Mouse (Mus musculus): ENCODE data around the gene Pdlim1. TPM values are rescaled to one million over a fixed set of nuclear protein-coding genes. Genes with fewer than 3 reads are reported as not detected.

Pdlim1 gene
- polyA plus RNA-seq, 1 experiment from 2014 or later: 76.7 TPM

GRCm38 (mm10) chr19:40306631-40307030, 35.0 kb upstream of the Pdlim1 start:
- Histone ChIP-seq H3K4me3 (ENCODE audit: low read depth, low read length) (no peak overlapping the region), H3K9me3 (ENCODE audit: control insufficient read depth, low read length) (no peaks in the 10 kb centered on the region), H3K4me2 (no peak overlapping the region), H3K4me1 (ENCODE audit: control insufficient read depth, insufficient read depth, low read length) (no peaks in the 10 kb centered on the region), H3K36me3 (ENCODE audit: control insufficient read depth, insufficient read depth, low read length) (no peaks in the 10 kb centered on the region), H3K9ac (ENCODE audit: low read length) (no peak overlapping the region), H3K27ac (ENCODE audit: low read depth, low read length) (no peak overlapping the region), H3K27me3 (ENCODE audit: control insufficient read depth, insufficient read depth, low read length) (no peaks in the 10 kb centered on the region)
- ATAC-seq (ENCODE audit: low FRiP score) (no peak), DNase-seq (ENCODE audit: low spot score, missing footprints) (no peak)
- 51% methylated on average over 2 of the region's 2 CpGs for WGBS

- WGBS: 85% methylated on average over 7 of the region's 7 CpGs
- Histone ChIP-seq H3K4me3 (ENCODE audit: low read depth, low read length) (no peak overlapping the region), H3K27ac (ENCODE audit: low read depth, low read length) (no peak overlapping the region), H3K9ac (ENCODE audit: low read length) (no peak overlapping the region), H3K36me3 (ENCODE audit: control insufficient read depth, insufficient read depth, low read length) (no peaks in the 10 kb centered on the region), H3K9me3 (ENCODE audit: control insufficient read depth, low read length) (no peaks in the 10 kb centered on the region), H3K4me1 (ENCODE audit: control insufficient read depth, insufficient read depth, low read length) (no peaks in the 10 kb centered on the region), H3K27me3 (ENCODE audit: control insufficient read depth, insufficient read depth, low read length) (no peaks in the 10 kb centered on the region), H3K4me2 (no peak overlapping the region)
- DNase-seq (ENCODE audit: low spot score, missing footprints) (no peak), ATAC-seq (ENCODE audit: low FRiP score) (no peak)
These were observed 33.8 kb upstream of the Pdlim1 start for GRCm38 (mm10) chr19:40305456-40305855.

GRCm38 (mm10) chr19:40302916-40303315, 31.3 kb upstream of the Pdlim1 start:
- H3K9me3 ChIP-seq (ENCODE audit: control insufficient read depth, low read length): no peaks in the 10 kb centered on the region
- no peak overlapping the region for H3K4me2 ChIP-seq
- H3K27me3 ChIP-seq (ENCODE audit: control insufficient read depth, insufficient read depth, low read length): no peaks in the 10 kb centered on the region
- WGBS: 84% methylated on average over 9 of the region's 9 CpGs
- H3K9ac ChIP-seq (ENCODE audit: low read length): no peak overlapping the region
- H3K4me1 ChIP-seq (ENCODE audit: control insufficient read depth, insufficient read depth, low read length): no peaks in the 10 kb centered on the region
- no peak for ATAC-seq (ENCODE audit: low FRiP score)
- no peak for DNase-seq (ENCODE audit: low spot score, missing footprints)
- no peak overlapping the region for H3K4me3 ChIP-seq (ENCODE audit: low read depth, low read length)
- H3K27ac ChIP-seq (ENCODE audit: low read depth, low read length): no peak overlapping the region
- H3K36me3 ChIP-seq (ENCODE audit: control insufficient read depth, insufficient read depth, low read length): no peaks in the 10 kb centered on the region

- 96% methylated on average over 5 of the region's 5 CpGs for WGBS
- no peak overlapping the region for H3K9ac ChIP-seq (ENCODE audit: low read length)
- H3K4me2 ChIP-seq: no peak overlapping the region
- H3K36me3 ChIP-seq (ENCODE audit: control insufficient read depth, insufficient read depth, low read length): no peaks in the 10 kb centered on the region
- no peaks in the 10 kb centered on the region for H3K9me3 ChIP-seq (ENCODE audit: control insufficient read depth, low read length)
- H3K27ac ChIP-seq (ENCODE audit: low read depth, low read length): no peak overlapping the region
- no peak for DNase-seq (ENCODE audit: low spot score, missing footprints)
- no peak for ATAC-seq (ENCODE audit: low FRiP score)
- no peak overlapping the region for H3K4me3 ChIP-seq (ENCODE audit: low read depth, low read length)
- no peaks in the 10 kb centered on the region for H3K27me3 ChIP-seq (ENCODE audit: control insufficient read depth, insufficient read depth, low read length)
- no peaks in the 10 kb centered on the region for H3K4me1 ChIP-seq (ENCODE audit: control insufficient read depth, insufficient read depth, low read length)
These were observed 30.8 kb upstream of the Pdlim1 start for GRCm38 (mm10) chr19:40302477-40302876.

- 80% methylated on average over 12 of the region's 12 CpGs for WGBS
- Histone ChIP-seq H3K4me2 (no peak overlapping the region), H3K9ac (ENCODE audit: low read length) (no peak overlapping the region), H3K4me3 (ENCODE audit: low read depth, low read length) (no peak overlapping the region), H3K4me1 (ENCODE audit: control insufficient read depth, insufficient read depth, low read length) (no peaks in the 10 kb centered on the region), H3K36me3 (ENCODE audit: control insufficient read depth, insufficient read depth, low read length) (no peaks in the 10 kb centered on the region), H3K9me3 (ENCODE audit: control insufficient read depth, low read length) (no peaks in the 10 kb centered on the region), H3K27ac (ENCODE audit: low read depth, low read length) (no peak overlapping the region), H3K27me3 (ENCODE audit: control insufficient read depth, insufficient read depth, low read length) (no peaks in the 10 kb centered on the region)
- ATAC-seq (ENCODE audit: low FRiP score) (no peak), DNase-seq (ENCODE audit: low spot score, missing footprints) (no peak)
These were observed 28.5 kb upstream of the Pdlim1 start for GRCm38 (mm10) chr19:40299983-40300759.

- H3K27ac ChIP-seq (ENCODE audit: low read depth, low read length): no peak overlapping the region
- ATAC-seq (ENCODE audit: low FRiP score) (no peak), DNase-seq (ENCODE audit: low spot score, missing footprints) (no peak)
- H3K36me3 ChIP-seq (ENCODE audit: control insufficient read depth, insufficient read depth, low read length): no peaks in the 10 kb centered on the region
- no peaks in the 10 kb centered on the region for H3K9me3 ChIP-seq (ENCODE audit: control insufficient read depth, low read length)
- H3K4me3 ChIP-seq (ENCODE audit: low read depth, low read length): no peak overlapping the region
- no peaks in the 10 kb centered on the region for H3K27me3 ChIP-seq (ENCODE audit: control insufficient read depth, insufficient read depth, low read length)
- H3K9ac ChIP-seq (ENCODE audit: low read length): no peak overlapping the region
- WGBS: 89% methylated on average over 6 of the region's 6 CpGs
- H3K4me2 ChIP-seq: no peak overlapping the region
- no peaks in the 10 kb centered on the region for H3K4me1 ChIP-seq (ENCODE audit: control insufficient read depth, insufficient read depth, low read length)
These were observed 27.5 kb upstream of the Pdlim1 start for GRCm38 (mm10) chr19:40299182-40299581.

GRCm38 (mm10) chr19:40298574-40298973, 26.9 kb upstream of the Pdlim1 start:
- no peak overlapping the region for H3K4me3 ChIP-seq (ENCODE audit: low read depth, low read length)
- H3K9ac ChIP-seq (ENCODE audit: low read length): no peak overlapping the region
- no peaks in the 10 kb centered on the region for H3K9me3 ChIP-seq (ENCODE audit: control insufficient read depth, low read length)
- no peak overlapping the region for H3K27ac ChIP-seq (ENCODE audit: low read depth, low read length)
- DNase-seq (ENCODE audit: low spot score, missing footprints) (no peak), ATAC-seq (ENCODE audit: low FRiP score) (no peak)
- no peaks in the 10 kb centered on the region for H3K27me3 ChIP-seq (ENCODE audit: control insufficient read depth, insufficient read depth, low read length)
- H3K4me2 ChIP-seq: no peak overlapping the region
- no peaks in the 10 kb centered on the region for H3K4me1 ChIP-seq (ENCODE audit: control insufficient read depth, insufficient read depth, low read length)
- no peaks in the 10 kb centered on the region for H3K36me3 ChIP-seq (ENCODE audit: control insufficient read depth, insufficient read depth, low read length)
- WGBS: 79% methylated on average over 2 of the region's 2 CpGs

- DNase-seq (ENCODE audit: low spot score, missing footprints) (no peak), ATAC-seq (ENCODE audit: low FRiP score) (no peak)
- Histone ChIP-seq H3K9me3 (ENCODE audit: control insufficient read depth, low read length) (no peaks in the 10 kb centered on the region), H3K4me1 (ENCODE audit: control insufficient read depth, insufficient read depth, low read length) (no peaks in the 10 kb centered on the region), H3K4me2 (no peak overlapping the region), H3K9ac (ENCODE audit: low read length) (no peak overlapping the region), H3K4me3 (ENCODE audit: low read depth, low read length) (no peak overlapping the region), H3K27ac (ENCODE audit: low read depth, low read length) (no peak overlapping the region), H3K27me3 (ENCODE audit: control insufficient read depth, insufficient read depth, low read length) (no peaks in the 10 kb centered on the region), H3K36me3 (ENCODE audit: control insufficient read depth, insufficient read depth, low read length) (no peaks in the 10 kb centered on the region)
- WGBS: 82% methylated on average over 4 of the region's 4 CpGs
These were observed 26.1 kb upstream of the Pdlim1 start for GRCm38 (mm10) chr19:40297798-40298144.

GRCm38 (mm10) chr19:40297078-40297797, 25.6 kb upstream of the Pdlim1 start:
- Histone ChIP-seq H3K27ac (ENCODE audit: low read depth, low read length) (no peak overlapping the region), H3K27me3 (ENCODE audit: control insufficient read depth, insufficient read depth, low read length) (no peaks in the 10 kb centered on the region), H3K4me2 (no peak overlapping the region), H3K4me3 (ENCODE audit: low read depth, low read length) (no peak overlapping the region), H3K4me1 (ENCODE audit: control insufficient read depth, insufficient read depth, low read length) (no peaks in the 10 kb centered on the region), H3K36me3 (ENCODE audit: control insufficient read depth, insufficient read depth, low read length) (no peaks in the 10 kb centered on the region), H3K9ac (ENCODE audit: low read length) (no peak overlapping the region), H3K9me3 (ENCODE audit: control insufficient read depth, low read length) (no peaks in the 10 kb centered on the region)
- DNase-seq (ENCODE audit: low spot score, missing footprints) (no peak), ATAC-seq (ENCODE audit: low FRiP score) (no peak)
- 88% methylated on average over 7 of the region's 7 CpGs for WGBS

Measured in midbrain, embryonic 11.5 days (tissue).